Mouse (Mus musculus): ENCODE results near the gene Sergef. TPM values are rescaled to one million over a fixed set of nuclear protein-coding genes. Genes with fewer than 3 reads are reported as not detected.

Sergef gene
- total and polyA plus RNA-seq, 2 experiments from 2014 or later, result 46.9 to 50.7 TPM

DNA sequence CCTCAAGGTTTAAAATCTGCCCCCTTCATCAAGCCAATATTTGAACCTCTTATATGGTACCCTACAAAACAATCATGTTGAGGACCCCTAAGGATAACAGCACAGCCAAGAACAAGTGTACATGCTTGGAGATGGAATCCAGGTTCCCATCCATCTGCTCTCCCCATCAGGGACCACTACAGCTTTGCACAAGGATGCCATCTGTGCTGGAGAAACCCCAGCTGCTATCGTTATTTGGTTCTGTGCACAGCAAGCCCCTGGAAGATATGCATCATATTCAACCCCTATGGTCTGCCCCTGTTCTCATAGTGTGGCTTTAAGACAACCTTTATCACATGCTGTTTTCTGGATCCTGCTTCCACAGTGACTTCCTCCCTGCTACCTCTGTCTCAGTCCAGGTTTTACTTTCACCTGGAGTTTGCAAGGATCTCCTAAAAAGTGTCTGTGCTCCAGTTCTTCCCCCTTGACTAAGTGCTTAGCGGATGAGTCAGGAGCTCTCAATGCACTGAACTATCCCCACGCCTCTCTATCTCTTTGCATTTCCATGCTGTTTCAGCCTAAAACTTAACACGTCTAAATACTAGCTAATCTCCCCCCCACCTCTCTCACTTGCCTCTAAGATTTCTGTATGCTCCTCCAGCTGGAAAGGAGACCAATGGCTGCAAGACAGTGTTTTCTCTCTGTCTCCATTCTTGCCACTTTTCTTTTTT is 9.0 kb upstream of the Sergef start:
- H3K27ac ChIP-seq (ENCODE audit: low read depth, low read length), result no peak overlapping the region
- no peak overlapping the region for H3K4me3 ChIP-seq (ENCODE audit: low read depth, low read length)
- no peak overlapping the region for H3K4me2 ChIP-seq (ENCODE audit: low read depth)
- ATAC-seq, result peak; percentile 52
- no peak overlapping the region for H3K9ac ChIP-seq
- no peaks in the 10 kb centered on the region for H3K4me1 ChIP-seq (ENCODE audit: insufficient read depth)
- 68% methylated on average over 4 of the region's 4 CpGs for WGBS
- no peaks in the 10 kb centered on the region for H3K9me3 ChIP-seq (ENCODE audit: low read length)
- H3K27me3 ChIP-seq (ENCODE audit: insufficient read depth, low read length), result no peaks in the 10 kb centered on the region
- TF ChIP-seq CTCF (IDR thresholded peaks at IDR 0.05; ENCODE audit: low read depth), result no peak
- H3K36me3 ChIP-seq (ENCODE audit: insufficient read depth), result no peaks in the 10 kb centered on the region
- DNase-seq, result peak; percentile 56

DNA sequence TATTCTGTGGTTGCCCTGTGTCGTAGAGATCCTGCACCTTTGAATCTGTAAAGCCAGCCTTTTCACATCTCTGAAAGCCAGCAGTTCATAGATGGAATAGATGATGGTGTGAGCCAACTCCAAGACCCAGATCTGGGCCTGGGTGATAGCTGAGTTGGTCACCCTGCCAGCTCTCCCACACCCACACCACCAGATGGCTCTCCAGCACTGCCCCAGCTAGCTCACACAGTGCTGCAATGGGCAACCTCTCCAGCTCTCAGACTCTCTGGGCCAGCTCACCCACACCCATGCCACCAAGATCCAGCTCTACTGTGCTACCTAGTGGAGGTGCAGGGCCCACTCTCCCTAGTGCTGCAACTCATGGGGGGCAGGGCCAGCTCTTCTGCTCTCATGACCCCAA is 3.6 kb upstream of the Sergef start:
- H3K27me3 ChIP-seq (ENCODE audit: insufficient read depth, low read length), result no peaks in the 10 kb centered on the region
- no peak overlapping the region for H3K4me3 ChIP-seq (ENCODE audit: low read depth, low read length)
- peak; percentile 39 for TF ChIP-seq CTCF (IDR thresholded peaks at IDR 0.05; ENCODE audit: low read depth)
- H3K4me2 ChIP-seq (ENCODE audit: low read depth), result no peak overlapping the region
- no peaks in the 10 kb centered on the region for H3K36me3 ChIP-seq (ENCODE audit: insufficient read depth)
- DNase-seq, result no peak
- no peak overlapping the region for H3K9ac ChIP-seq
- no peak for ATAC-seq
- H3K27ac ChIP-seq (ENCODE audit: low read depth, low read length), result no peak overlapping the region
- WGBS, result 85% methylated on average over 1 of the region's 1 CpGs
- H3K9me3 ChIP-seq (ENCODE audit: low read length), result no peaks in the 10 kb centered on the region
- peaks cover 12% of the 10 kb centered on the region; the same call in 1 of the 2 replicates for H3K4me1 ChIP-seq (ENCODE audit: insufficient read depth)

DNA sequence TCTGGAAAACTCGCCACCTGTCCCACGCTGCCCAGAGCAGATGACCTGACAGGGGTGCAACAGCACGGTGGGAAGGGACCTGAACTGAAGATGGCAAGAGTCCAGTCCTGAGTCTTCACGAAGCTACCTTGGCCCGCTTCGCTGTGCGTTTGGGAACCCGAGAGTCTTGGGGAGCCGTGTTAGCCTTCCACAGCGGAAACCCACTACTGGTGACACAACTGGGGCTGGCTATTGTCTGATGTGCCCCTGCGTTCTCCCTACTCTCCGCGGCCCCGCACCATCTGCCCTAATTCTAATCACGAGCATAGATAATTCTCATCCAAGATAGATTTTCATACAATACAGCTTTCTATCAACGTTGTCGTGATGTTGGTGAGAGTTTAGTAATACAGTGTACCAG is 455 bp upstream of the Sergef start:
- WGBS, result 6% methylated on average over 17 of the region's 17 CpGs

GRCm38 (mm10) chr7:46638889-46639691 is 517 bp downstream of the Sergef start:
- peaks cover 19% of the 10 kb centered on the region for H3K4me1 ChIP-seq (ENCODE audit: insufficient read depth)
- peak overlapping the region; percentile 85 for H3K4me2 ChIP-seq (ENCODE audit: low read depth)
- no peaks in the 10 kb centered on the region for H3K9me3 ChIP-seq (ENCODE audit: low read length)
- peak overlapping the region; percentile 63 for H3K4me3 ChIP-seq (ENCODE audit: low read depth, low read length)
- H3K27ac ChIP-seq (ENCODE audit: low read depth, low read length), result peak overlapping the region; percentile 90
- no peak for TF ChIP-seq CTCF (IDR thresholded peaks at IDR 0.05; ENCODE audit: low read depth)
- peaks cover 11% of the 10 kb centered on the region for H3K36me3 ChIP-seq (ENCODE audit: insufficient read depth)
- 7% methylated on average over 32 of the region's 32 CpGs for WGBS
- H3K27me3 ChIP-seq (ENCODE audit: insufficient read depth, low read length), result no peaks in the 10 kb centered on the region
- DNase-seq, result peak; percentile 52
- H3K9ac ChIP-seq, result peak overlapping the region; percentile 79
- ATAC-seq, result peak; percentile 36

More for the DNA sequence above, 455 bp upstream of the Sergef start:
- Histone ChIP-seq H3K27me3 (ENCODE audit: insufficient read depth, low read length) (no peaks in the 10 kb centered on the region), H3K27ac (ENCODE audit: low read depth, low read length) (peak overlapping the region; percentile 90), H3K36me3 (ENCODE audit: insufficient read depth) (0 out of 2 replicates have a peak, but pooled peaks cover 4% of the 10 kb centered on the region), H3K4me3 (ENCODE audit: low read depth, low read length) (peak overlapping the region; percentile 63), H3K9me3 (ENCODE audit: low read length) (no peaks in the 10 kb centered on the region), H3K9ac (peak overlapping the region; percentile 79), H3K4me2 (ENCODE audit: low read depth) (peak overlapping the region; percentile 85), H3K4me1 (ENCODE audit: insufficient read depth) (peaks cover 19% of the 10 kb centered on the region)
- ATAC-seq, result peak; percentile 16
- no peak for DNase-seq
- TF ChIP-seq CTCF (IDR thresholded peaks at IDR 0.05; ENCODE audit: low read depth), result peak; percentile 31; the same call in 1 of the 2 replicates

GRCm38 (mm10) chr7:46628375-46628975 is 11.1 kb downstream of the Sergef start:
- 42% methylated on average over 8 of the region's 8 CpGs for WGBS
- Histone ChIP-seq H3K4me3 (ENCODE audit: low read depth, low read length) (no peak overlapping the region), H3K9ac (no peak overlapping the region), H3K36me3 (ENCODE audit: insufficient read depth) (peaks cover 47% of the 10 kb centered on the region), H3K4me2 (ENCODE audit: low read depth) (no peak overlapping the region), H3K9me3 (ENCODE audit: low read length) (no peaks in the 10 kb centered on the region), H3K27ac (ENCODE audit: low read depth, low read length) (no peak overlapping the region), H3K27me3 (ENCODE audit: insufficient read depth, low read length) (no peaks in the 10 kb centered on the region), H3K4me1 (ENCODE audit: insufficient read depth) (no peaks in the 10 kb centered on the region)
- ATAC-seq (peak; percentile 66), DNase-seq (peak; percentile 25)
- no peak; the same call in 1 of the 2 replicates for TF ChIP-seq CTCF (IDR thresholded peaks at IDR 0.05; ENCODE audit: low read depth)

GRCm38 (mm10) chr7:46623979-46624378 is 15.6 kb downstream of the Sergef start:
- Histone ChIP-seq H3K4me3 (ENCODE audit: low read depth, low read length) (no peak overlapping the region), H3K27ac (ENCODE audit: low read depth, low read length) (no peak overlapping the region), H3K4me2 (ENCODE audit: low read depth) (no peak overlapping the region), H3K9ac (no peak overlapping the region; the same call in 1 of the 2 replicates), H3K9me3 (ENCODE audit: low read length) (no peaks in the 10 kb centered on the region), H3K36me3 (ENCODE audit: insufficient read depth) (peaks cover 42% of the 10 kb centered on the region), H3K4me1 (ENCODE audit: insufficient read depth) (no peaks in the 10 kb centered on the region), H3K27me3 (ENCODE audit: insufficient read depth, low read length) (no peaks in the 10 kb centered on the region)
- 20% methylated on average over 2 of the region's 3 CpGs for WGBS
- ATAC-seq, result no peak
- no peak for DNase-seq
- no peak for TF ChIP-seq CTCF (IDR thresholded peaks at IDR 0.05; ENCODE audit: low read depth)
